Mouse (Mus musculus) retina, postnatal 1 day (tissue): Measurements from ENCODE around the gene Oas1h.
"Not testable (repeated sequence)": the region's sequence is repeated elsewhere in the genome, so short reads cannot be mapped to it uniquely, and the experiment has no call there.

Experiments used
- DNase-seq: peaks from one replicate; pipeline ENCODE4 v3.0.0-alpha.2; 2012

Gene Oas1h

GRCm38 (mm10) chr5:120861121-120861520 is at the start of gene Oas1h:
Gene Oas1h (plus strand): TSS chr5:120861421.
- DNase-seq, result no peak

GRCm38 (mm10) chr5:120811951-120812819 is 49.0 kb upstream of the Oas1h start, which contains the start of gene Oas1c:
Gene Oas1c (minus strand): TSS chr5:120812514.
- peak; percentile 91 for DNase-seq

- DNase-seq, result no peak
Observed at GRCm38 (mm10) chr5:120813023-120813422, 48.2 kb upstream of the Oas1h start.

GRCm38 (mm10) chr5:120815949-120816348 is 45.3 kb upstream of the Oas1h start:
- peak; percentile 73 for DNase-seq

GRCm38 (mm10) chr5:120818999-120819398 is 42.2 kb upstream of the Oas1h start:
- DNase-seq, result no peak

- DNase-seq, result no peak
Observed at GRCm38 (mm10) chr5:120831031-120831430, 30.2 kb upstream of the Oas1h start.

- no peak for DNase-seq
Observed at GRCm38 (mm10) chr5:120833335-120834280, 27.6 kb upstream of the Oas1h start.

- peak; percentile 77 for DNase-seq
Observed at GRCm38 (mm10) chr5:120836731-120837585, 24.3 kb upstream of the Oas1h start.

GRCm38 (mm10) chr5:120844713-120845112 is 16.5 kb upstream of the Oas1h start:
- peak; percentile 25 for DNase-seq

- no peak for DNase-seq
Observed at GRCm38 (mm10) chr5:120847067-120847466, 14.2 kb upstream of the Oas1h start, which contains the start of gene Oas1f. Gene Oas1f (plus strand): TSS chr5:120847367.

GRCm38 (mm10) chr5:120849601-120850136 is 11.6 kb upstream of the Oas1h start:
- DNase-seq, result peak; percentile 74

- DNase-seq, result no peak
Observed at GRCm38 (mm10) chr5:120859241-120859640, 2.0 kb upstream of the Oas1h start.

- DNase-seq, result peak; percentile 68
Observed at GRCm38 (mm10) chr5:120865336-120865860, 4.2 kb downstream of the Oas1h start.

GRCm38 (mm10) chr5:120869436-120870015 is 8.3 kb downstream of the Oas1h start:
- no peak for DNase-seq

GRCm38 (mm10) chr5:120870081-120870480 is 8.9 kb downstream of the Oas1h start:
- no peak for DNase-seq

- DNase-seq, result no peak
Observed at GRCm38 (mm10) chr5:120870782-120871181, 9.6 kb downstream of the Oas1h start.

GRCm38 (mm10) chr5:120871469-120871868 is 10.2 kb downstream of the Oas1h start:
- no peak for DNase-seq

GRCm38 (mm10) chr5:120876839-120877238 is 15.6 kb downstream of the Oas1h start:
- not testable (repeated sequence) for DNase-seq

GRCm38 (mm10) chr5:120877407-120877806 is 16.2 kb downstream of the Oas1h start:
- DNase-seq, result not testable (repeated sequence)

GRCm38 (mm10) chr5:120878803-120879202 is 17.6 kb downstream of the Oas1h start:
- DNase-seq, result not testable (repeated sequence)

- DNase-seq, result not testable (repeated sequence)
Observed at GRCm38 (mm10) chr5:120881681-120882080, 20.5 kb downstream of the Oas1h start.
